Mouse (Mus musculus) limb, embryonic 12.5 days (tissue): Measurements from ENCODE around the gene Kcnk13. TPM values are rescaled to one million over a fixed set of nuclear protein-coding genes. Genes with fewer than 3 reads are reported as not detected.

ENCODE experiments used
- ATAC-seq: fragments of 200-750 bp; cut with Nextera tagmentation; 2 replicates; pipeline ENCODE4 v1.8.0; 2017; ENCODE audit warnings: low read depth, moderate TSS enrichment; ENCODE audit not compliant: insufficient number of reproducible peaks, insufficient read depth, low FRiP score, low TSS enrichment
- H3K27ac ChIP-seq: fragments of 300-500 bp; sonication (generic); 2 replicates; pipeline ENCODE4 v1.5.1; 2016; ENCODE audit warnings: mild to moderate bottlenecking, moderate library complexity
- H3K27me3 ChIP-seq: fragments of 300-500 bp; sonication (generic); 2 replicates; pipeline ENCODE4 v1.6.1; 2016; ENCODE audit warnings: mild to moderate bottlenecking, moderate library complexity
- H3K36me3 ChIP-seq: fragments of 300-500 bp; sonication (generic); 2 replicates; pipeline ENCODE4 v1.6.1; 2016; ENCODE audit warnings: mild to moderate bottlenecking, moderate library complexity
- H3K4me1 ChIP-seq: fragments of 300-500 bp; sonication (generic); replicated peaks from 2 replicates; pipeline ENCODE4 v1.6.1; 2016
- H3K4me2 ChIP-seq: fragments of 300-500 bp; sonication (generic); 2 replicates; pipeline ENCODE4 v1.6.1; 2016; ENCODE audit warnings: mild to moderate bottlenecking, moderate library complexity
- H3K4me3 ChIP-seq: fragments of 300-500 bp; sonication (generic); replicated peaks from 2 replicates; pipeline ENCODE4 v1.5.1; 2016; ENCODE audit warnings: mild to moderate bottlenecking
- H3K9ac ChIP-seq: fragments of 300-500 bp; sonication (generic); replicated peaks from 2 replicates; pipeline ENCODE4 v1.6.1; 2016; ENCODE audit warnings: mild to moderate bottlenecking, moderate library complexity
- H3K9me3 ChIP-seq: fragments of 300-500 bp; sonication (generic); 2 replicates; pipeline ENCODE4 v1.6.1; 2016; ENCODE audit warnings: mild to moderate bottlenecking, moderate library complexity
- WGBS: fragments of 180-500 bp; shearing (Covaris S2); methylation state at CpG from one replicate; pipeline ENCODE4 v1.1.7; 2016; 5-methylcytosine and 5-hydroxymethylcytosine counted together
- polyA plus RNA-seq: library from polyadenylated mRNA; unstranded; fragments of >200 nt; fragmentation: Nextera tagmentation; extraction: Ambion mirVana; gene quantifications from 2 replicates; pipeline ENCODE4 v1.2.1, GENCODE M21; 2016

The Kcnk13 gene
- 1.7 and 2.1 TPM in 2 replicates for polyA plus RNA-seq

DNA sequence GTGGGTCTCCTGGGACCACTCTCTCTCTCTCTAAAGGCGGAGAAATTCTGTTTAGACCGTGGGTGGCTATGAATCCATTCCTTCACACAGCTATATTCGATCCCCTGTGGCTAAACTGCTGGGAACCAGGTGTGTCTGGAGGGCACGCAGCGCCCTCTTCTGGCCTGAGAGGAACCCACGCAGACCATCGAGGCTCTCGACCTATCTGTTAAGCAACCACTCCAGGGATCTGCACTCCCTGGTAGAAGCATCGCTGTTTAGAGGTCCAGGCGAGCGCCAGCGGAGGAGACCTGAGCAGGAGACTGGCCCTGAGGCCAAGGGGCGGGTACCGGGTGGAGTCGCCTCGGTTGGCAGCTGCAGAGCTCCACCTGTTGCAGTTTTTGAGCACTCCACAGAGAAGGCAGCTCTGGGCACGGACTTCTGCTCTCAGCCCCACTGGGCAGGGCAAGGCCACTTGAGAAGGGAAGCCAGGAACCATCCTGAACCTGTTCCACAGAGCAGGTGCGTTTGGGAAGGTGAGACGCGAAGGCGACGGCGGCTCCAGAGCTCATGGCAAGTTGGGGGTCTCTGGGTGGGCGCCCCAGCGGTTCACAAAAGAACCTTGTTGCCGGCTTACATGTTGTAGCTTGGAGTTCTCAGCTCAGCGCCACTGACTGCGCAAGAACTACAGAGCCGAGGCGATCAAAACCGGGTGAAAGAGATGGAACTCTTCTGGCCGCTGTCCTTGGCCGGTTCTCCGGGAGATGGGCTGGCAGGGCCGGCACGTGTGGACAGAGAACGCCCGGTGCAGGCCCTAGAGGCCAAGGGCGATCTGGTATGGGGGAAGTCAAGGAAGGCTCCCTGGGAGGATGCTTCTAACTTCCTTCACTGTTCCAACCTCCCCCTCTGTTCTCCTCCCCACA lies at the start of gene Kcnk13:
Kcnk13 (plus strand) TSS at position 199 of the 902 bp plus-strand sequence.
- WGBS: 1% methylated on average over 39 of the region's 39 CpGs
- Histone ChIP-seq H3K36me3 (no peaks in the 10 kb centered on the region), H3K27ac (no peak within 1 kb of the TSS), H3K4me3 (peak within 1 kb of the TSS; percentile 45), H3K9me3 (no peaks in the 10 kb centered on the region), H3K27me3 (peaks cover 77% of the 10 kb centered on the region), H3K4me1 (peaks cover 26% of the 10 kb centered on the region), H3K9ac (peak within 1 kb of the TSS; percentile 50), H3K4me2 (peak within 1 kb of the TSS; percentile 91)
- ATAC-seq: no peak; the same call in 1 of the 2 replicates

DNA sequence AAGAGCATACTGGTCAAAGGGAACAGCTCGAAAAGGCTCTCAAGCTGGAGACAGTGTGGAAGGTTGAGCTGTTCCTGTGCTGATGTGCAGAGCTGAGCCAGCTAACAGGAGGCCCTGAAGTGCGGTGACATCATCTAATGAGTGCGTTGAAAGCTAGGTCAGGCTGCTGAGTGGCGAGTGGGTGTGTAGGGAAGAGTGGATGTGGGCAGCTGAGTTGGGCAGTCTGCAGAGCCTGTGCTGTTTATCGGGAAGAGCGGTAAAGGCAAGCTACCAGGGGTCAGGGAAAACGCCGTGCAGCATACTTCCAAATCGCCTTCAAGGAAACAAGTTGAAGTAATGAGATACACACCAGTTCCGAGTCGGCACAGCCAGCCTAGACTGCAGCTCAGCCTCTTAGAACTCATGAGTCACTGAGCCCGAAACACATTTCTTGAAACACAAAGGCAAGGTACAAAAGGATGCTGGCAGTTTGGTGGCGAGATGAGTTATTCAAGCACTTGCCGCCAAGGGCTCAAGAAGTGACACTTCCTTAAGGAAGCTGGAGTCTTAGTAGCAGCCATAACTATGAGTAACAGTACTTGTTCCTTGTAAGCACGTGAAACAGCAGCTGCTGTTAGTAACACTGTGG lies 46.4 kb upstream of the Kcnk13 start:
- H3K36me3 ChIP-seq: peaks cover 75% of the 10 kb centered on the region
- no peak overlapping the region for H3K4me3 ChIP-seq
- H3K9me3 ChIP-seq: no peaks in the 10 kb centered on the region
- H3K4me2 ChIP-seq: no peak overlapping the region
- H3K27me3 ChIP-seq: no peaks in the 10 kb centered on the region
- 79% methylated on average over 15 of the region's 15 CpGs for WGBS
- no peaks in the 10 kb centered on the region for H3K4me1 ChIP-seq
- ATAC-seq: no peak
- H3K27ac ChIP-seq: no peak overlapping the region
- no peak overlapping the region for H3K9ac ChIP-seq

DNA sequence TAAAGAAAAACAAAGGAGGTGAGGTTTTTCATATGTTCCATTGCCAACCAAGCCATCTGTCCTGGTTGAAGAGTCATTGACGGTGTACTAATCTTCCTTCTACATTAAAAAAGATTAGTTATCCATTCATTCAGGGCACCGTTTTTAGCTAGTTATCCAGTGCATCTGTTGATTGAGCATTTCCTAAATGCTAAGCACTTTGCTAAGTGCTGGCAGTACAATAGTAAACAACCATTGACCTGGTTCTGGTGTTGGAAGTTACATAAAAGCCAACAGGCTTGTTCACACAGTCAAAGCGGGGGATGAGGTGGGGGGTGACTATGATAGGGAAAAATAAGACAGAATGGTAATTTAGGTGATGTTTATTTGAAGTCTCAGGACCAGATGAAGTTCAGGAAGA lies 44.7 kb upstream of the Kcnk13 start:
- Histone ChIP-seq H3K27ac (no peak overlapping the region), H3K4me2 (no peak overlapping the region), H3K9me3 (no peaks in the 10 kb centered on the region), H3K9ac (no peak overlapping the region), H3K36me3 (peaks cover 73% of the 10 kb centered on the region), H3K4me3 (no peak overlapping the region), H3K4me1 (no peaks in the 10 kb centered on the region), H3K27me3 (no peaks in the 10 kb centered on the region)
- ATAC-seq: no peak
- WGBS: 94% methylated on average over 3 of the region's 3 CpGs

DNA sequence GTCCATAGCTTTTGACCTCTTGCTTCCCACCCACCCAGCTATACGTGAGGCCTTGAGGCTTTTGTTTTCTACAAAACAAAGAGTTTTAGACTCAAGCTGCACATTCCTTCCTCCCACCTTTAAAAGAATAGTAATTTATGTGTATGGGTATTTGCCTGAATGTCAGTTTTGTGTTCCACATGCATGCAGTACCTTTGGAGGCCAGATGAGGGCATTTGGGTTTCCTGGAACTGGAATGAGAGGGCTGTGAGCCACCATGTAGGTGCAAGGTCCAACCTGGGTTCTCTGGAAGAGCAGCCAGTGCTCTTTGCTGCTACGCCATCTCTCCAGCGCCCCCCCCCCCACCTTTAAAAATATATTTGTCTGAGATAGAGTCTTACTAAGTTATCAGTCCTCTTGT lies 43.3 kb upstream of the Kcnk13 start:
- 81% methylated on average over 3 of the region's 3 CpGs for WGBS
- peaks cover 66% of the 10 kb centered on the region for H3K36me3 ChIP-seq
- H3K4me1 ChIP-seq: no peaks in the 10 kb centered on the region
- no peak overlapping the region for H3K27ac ChIP-seq
- no peak for ATAC-seq
- H3K27me3 ChIP-seq: no peaks in the 10 kb centered on the region
- no peak overlapping the region for H3K9ac ChIP-seq
- no peaks in the 10 kb centered on the region for H3K9me3 ChIP-seq
- no peak overlapping the region for H3K4me3 ChIP-seq
- no peak overlapping the region for H3K4me2 ChIP-seq

DNA sequence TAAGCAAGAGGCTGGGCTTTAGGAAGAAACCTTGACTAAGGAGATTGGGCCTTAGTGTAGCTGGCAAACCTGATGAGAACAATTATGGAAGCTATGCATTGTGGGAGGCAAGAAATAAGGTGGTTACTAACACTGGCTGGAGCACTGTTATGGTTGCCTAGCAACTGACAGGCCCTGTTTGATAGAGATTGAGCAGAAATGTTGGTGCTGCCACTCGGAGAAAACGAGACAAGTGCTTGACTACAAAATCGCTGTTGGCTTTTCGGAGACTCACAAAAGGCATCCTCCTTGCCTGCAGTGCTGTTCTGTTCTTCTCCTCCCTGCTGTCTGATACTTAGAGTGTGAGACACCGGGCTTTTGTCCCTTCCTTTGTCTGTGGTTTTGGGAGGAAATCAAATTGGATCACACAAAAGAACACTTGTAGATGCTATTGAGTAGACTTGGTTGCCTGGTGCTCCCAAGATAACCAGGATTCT lies 41.1 kb upstream of the Kcnk13 start:
- Histone ChIP-seq H3K27ac (no peak overlapping the region), H3K4me3 (no peak overlapping the region), H3K4me2 (no peak overlapping the region), H3K4me1 (no peaks in the 10 kb centered on the region), H3K9ac (no peak overlapping the region), H3K27me3 (no peaks in the 10 kb centered on the region), H3K9me3 (no peaks in the 10 kb centered on the region), H3K36me3 (peaks cover 61% of the 10 kb centered on the region; the same call in 1 of the 2 replicates)
- 74% methylated on average over 5 of the region's 5 CpGs for WGBS
- no peak for ATAC-seq

DNA sequence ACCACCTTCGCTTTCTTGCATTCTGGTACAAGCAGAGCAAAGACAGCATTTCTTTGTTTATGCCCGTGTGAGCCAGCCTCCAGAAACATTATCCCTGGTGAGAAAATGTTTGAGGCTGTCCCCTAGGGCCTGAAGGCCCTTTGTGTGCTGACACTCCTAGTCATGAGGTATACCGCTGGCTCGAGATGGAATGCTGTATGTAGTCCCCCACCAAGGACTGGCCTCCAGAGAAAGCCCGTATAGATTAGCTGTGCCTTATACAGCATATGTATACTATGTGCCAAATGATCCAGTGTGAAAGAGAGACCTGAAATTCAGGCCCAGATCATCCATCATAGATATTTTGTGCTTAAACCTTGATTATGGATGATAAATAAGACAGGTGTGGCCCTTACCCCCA lies 40.6 kb upstream of the Kcnk13 start:
- Histone ChIP-seq H3K9me3 (no peaks in the 10 kb centered on the region), H3K36me3 (peaks cover 55% of the 10 kb centered on the region; the same call in 1 of the 2 replicates), H3K27ac (no peak overlapping the region), H3K4me1 (no peaks in the 10 kb centered on the region), H3K4me3 (no peak overlapping the region), H3K27me3 (no peaks in the 10 kb centered on the region), H3K4me2 (no peak overlapping the region), H3K9ac (no peak overlapping the region)
- WGBS: 87% methylated on average over 5 of the region's 5 CpGs
- no peak for ATAC-seq

DNA sequence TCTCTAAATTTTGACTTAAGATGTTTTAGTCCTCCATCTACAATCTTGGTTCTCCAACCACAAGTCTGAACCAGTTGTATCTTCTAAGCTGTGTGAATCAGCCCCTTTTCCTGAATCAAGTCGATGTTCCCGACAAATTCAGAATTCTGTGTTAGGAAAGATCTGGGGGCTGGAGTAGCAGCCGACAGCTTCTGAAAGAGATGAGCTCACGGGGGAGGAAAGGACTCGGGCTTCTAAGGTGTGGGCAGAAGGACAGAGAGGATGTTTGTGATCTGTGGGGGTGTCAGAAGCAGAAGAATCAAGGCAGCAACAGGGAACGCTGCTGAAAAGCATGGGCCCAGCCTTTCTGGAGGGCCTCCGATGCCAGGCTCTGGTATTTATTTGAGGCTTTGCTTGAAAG lies 36.0 kb upstream of the Kcnk13 start:
- H3K9ac ChIP-seq: no peak overlapping the region
- H3K4me2 ChIP-seq: no peak overlapping the region
- no peaks in the 10 kb centered on the region for H3K27me3 ChIP-seq
- peaks cover 40% of the 10 kb centered on the region; the same call in 1 of the 2 replicates for H3K36me3 ChIP-seq
- H3K4me1 ChIP-seq: no peaks in the 10 kb centered on the region
- ATAC-seq: no peak
- H3K4me3 ChIP-seq: no peak overlapping the region
- no peak overlapping the region for H3K27ac ChIP-seq
- WGBS: 94% methylated on average over 7 of the region's 7 CpGs
- H3K9me3 ChIP-seq: no peaks in the 10 kb centered on the region

DNA sequence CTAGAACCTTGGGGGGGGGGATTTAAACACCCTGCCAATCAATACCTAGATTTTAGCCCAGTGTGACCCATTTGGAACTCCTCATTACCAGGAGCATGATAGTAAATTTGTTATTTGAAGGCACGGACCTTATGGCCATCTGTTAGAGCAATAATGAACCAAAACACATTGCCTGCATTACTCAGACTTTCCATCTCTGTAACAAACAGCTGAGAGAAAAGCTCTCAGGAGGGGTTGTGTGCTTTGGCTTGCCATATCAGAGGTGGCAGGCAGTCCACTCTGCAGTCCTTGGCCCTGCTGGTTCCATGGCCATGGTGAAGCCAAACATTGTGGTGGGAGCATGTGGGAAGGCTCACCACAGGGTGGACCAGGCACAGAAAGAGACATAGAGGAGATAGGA lies 35.1 kb upstream of the Kcnk13 start:
- H3K9me3 ChIP-seq: no peaks in the 10 kb centered on the region
- H3K4me2 ChIP-seq: no peak overlapping the region
- no peak overlapping the region for H3K4me3 ChIP-seq
- no peaks in the 10 kb centered on the region for H3K4me1 ChIP-seq
- H3K27me3 ChIP-seq: no peaks in the 10 kb centered on the region
- H3K36me3 ChIP-seq: peaks cover 42% of the 10 kb centered on the region
- 57% methylated on average over 1 of the region's 1 CpGs for WGBS
- no peak overlapping the region for H3K27ac ChIP-seq
- no peak; the same call in 1 of the 2 replicates for ATAC-seq
- H3K9ac ChIP-seq: no peak overlapping the region

DNA sequence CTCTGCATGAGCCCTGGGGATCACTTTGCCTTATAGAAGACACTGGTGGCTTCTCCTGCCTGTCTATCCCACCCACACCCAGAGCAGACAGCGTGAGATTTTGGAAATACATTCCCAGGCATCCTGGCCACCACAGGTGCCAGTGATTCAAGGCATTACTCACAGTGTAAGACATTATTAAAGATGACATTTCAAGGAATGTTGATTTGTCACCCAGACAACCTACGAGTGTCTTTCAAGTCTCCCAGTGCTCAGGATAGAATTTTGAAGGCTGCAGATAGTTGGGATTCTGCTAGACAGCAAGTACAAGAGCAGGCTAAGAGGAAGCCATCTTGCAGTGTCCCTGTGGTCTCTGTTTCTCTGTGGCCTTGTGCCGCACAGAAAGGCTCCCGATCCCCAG lies 32.1 kb upstream of the Kcnk13 start:
- 88% methylated on average over 4 of the region's 4 CpGs for WGBS
- Histone ChIP-seq H3K27ac (no peak overlapping the region), H3K36me3 (peaks cover 56% of the 10 kb centered on the region)

DNA sequence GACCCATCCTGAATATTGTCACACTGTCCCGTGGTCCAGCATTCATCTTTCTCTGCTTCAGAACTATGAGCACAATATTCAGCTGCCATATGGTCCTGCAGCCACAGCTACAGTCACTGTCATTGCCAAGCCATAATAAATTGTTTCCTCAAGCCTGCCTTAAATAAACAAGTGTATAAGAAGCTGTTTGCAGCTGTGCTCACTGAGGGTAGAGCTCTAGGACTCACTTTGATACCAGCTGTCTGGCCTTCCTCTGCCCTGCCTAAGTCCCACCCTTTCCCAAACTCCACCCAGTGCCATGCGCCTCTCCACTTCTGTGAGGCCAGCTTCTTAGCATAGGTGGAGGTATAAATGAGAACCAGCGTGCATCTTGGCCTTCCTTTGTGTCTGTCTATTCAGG lies 30.7 kb upstream of the Kcnk13 start:
- Histone ChIP-seq H3K9ac (no peak overlapping the region), H3K4me2 (no peak overlapping the region), H3K4me3 (no peak overlapping the region), H3K9me3 (no peaks in the 10 kb centered on the region), H3K27ac (no peak overlapping the region), H3K27me3 (no peaks in the 10 kb centered on the region), H3K36me3 (peaks cover 52% of the 10 kb centered on the region), H3K4me1 (no peaks in the 10 kb centered on the region)
- 93% methylated on average over 3 of the region's 3 CpGs for WGBS
- ATAC-seq: no peak

More for the DNA sequence above, 32.1 kb upstream of the Kcnk13 start:
- Histone ChIP-seq H3K27me3 (no peaks in the 10 kb centered on the region), H3K4me2 (no peak overlapping the region), H3K4me1 (no peaks in the 10 kb centered on the region), H3K9ac (no peak overlapping the region), H3K9me3 (no peaks in the 10 kb centered on the region), H3K4me3 (no peak overlapping the region)
- ATAC-seq: no peak

DNA sequence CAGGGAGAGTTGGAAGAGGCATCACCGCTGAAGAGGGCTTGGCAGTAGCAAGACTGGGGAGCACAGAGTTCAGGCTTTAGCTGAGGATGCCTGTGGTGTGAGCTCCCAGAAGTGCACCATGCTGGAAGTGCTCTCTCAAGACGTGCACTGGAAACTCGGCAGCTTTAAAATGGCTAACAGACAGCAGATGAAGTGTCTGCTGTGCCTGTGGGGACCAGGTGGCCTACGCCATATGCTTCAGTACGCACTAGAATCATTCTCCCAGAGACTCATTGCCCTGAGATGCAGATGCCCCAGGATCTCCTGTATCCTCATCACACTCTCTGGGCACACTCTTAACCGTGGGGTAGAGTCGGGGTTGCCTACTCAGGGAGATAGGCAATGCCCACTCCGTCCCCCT lies 28.9 kb upstream of the Kcnk13 start:
- ATAC-seq: no peak
- no peaks in the 10 kb centered on the region for H3K4me1 ChIP-seq
- H3K27ac ChIP-seq: no peak overlapping the region
- H3K4me2 ChIP-seq: no peak overlapping the region
- no peaks in the 10 kb centered on the region for H3K27me3 ChIP-seq
- no peak overlapping the region for H3K4me3 ChIP-seq
- no peaks in the 10 kb centered on the region for H3K9me3 ChIP-seq
- peaks cover 54% of the 10 kb centered on the region for H3K36me3 ChIP-seq
- no peak overlapping the region for H3K9ac ChIP-seq
- WGBS: 90% methylated on average over 8 of the region's 8 CpGs
